Mouse (Mus musculus) heart, postnatal 0 days (tissue): ENCODE results near the gene Otoa.

Experiments used
- CTCF ChIP-seq: IDR thresholded peaks from 2 replicates; pipeline ENCODE4 v1.5.1; 2016; ENCODE audit warnings: antibody characterized with exemption, control low read depth, low read depth
- EP300 ChIP-seq: IDR thresholded peaks from 2 replicates; pipeline ENCODE4 v1.6.1; 2016; ENCODE audit warnings: antibody characterized with exemption, low read depth

- TF ChIP-seq CTCF, result no peak
- no peak for TF ChIP-seq EP300
Measured at GRCm38 (mm10) chr7:121043510-121043909, 37.9 kb upstream of the Otoa start.
